Comparison of ENCODE assay signal across 8 mouse cellular contexts in the genomic region with DNA sequence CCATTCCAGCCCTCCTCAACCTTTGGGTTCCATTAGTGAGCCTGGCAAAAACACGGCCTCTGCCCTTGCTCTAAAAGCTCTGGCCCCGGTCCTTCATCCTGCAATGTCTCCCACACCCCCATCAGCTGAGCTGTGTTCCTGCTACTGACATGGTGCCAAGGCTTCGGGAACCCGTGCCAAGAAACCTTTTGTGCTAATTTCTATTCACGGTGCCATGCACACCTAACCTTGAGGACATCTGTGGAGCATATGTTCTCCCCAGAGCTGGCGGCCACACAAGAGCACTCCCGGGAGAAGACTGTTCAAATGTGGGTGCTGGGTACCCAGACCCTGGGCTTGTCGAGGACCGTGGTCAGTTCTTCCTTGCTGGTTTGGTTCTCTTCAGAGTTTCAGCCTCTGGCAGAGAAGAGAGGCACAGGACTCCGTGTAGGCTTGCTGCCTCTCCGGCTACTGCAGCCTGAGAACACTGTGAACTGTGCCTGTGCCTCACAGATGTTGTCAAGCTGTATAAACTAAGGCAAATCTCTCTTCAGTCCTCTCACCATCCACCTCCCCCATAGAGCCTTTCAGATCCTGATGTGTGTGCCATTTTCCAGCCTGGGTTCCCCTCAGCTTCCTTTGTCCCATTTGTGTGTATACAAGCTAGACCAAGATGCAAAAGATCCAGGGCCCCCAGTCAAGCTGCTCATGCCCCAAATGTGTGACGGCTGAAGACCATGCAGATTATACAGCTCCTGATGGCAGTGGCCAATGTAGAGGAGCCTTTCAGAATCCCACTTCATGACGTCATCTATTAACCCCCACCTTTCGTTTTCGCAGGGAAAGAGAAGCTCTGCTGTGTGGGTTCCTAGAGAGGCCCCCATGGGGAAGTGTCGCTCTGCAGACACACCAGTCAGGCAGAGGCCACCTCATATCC. TPM values are rescaled to one million over a fixed set of nuclear protein-coding genes. Genes with fewer than 3 reads are reported as not detected.
DNase-seq lines count a peak whose midpoint lies in the region; ATAC-seq and TF ChIP-seq lines count a peak whose summit lies in the region.

No protein-coding gene starts in this region.

- H3K36me3 ChIP-seq in lung, embryonic 14.5 days (ENCODE audit: insufficient read depth), result no peaks in the 10 kb centered on the region

- H3K4me3 ChIP-seq in lung, embryonic 14.5 days (ENCODE audit: low read depth, low read length), result no peak overlapping the region

- H3K4me1 ChIP-seq in lung, embryonic 14.5 days (ENCODE audit: insufficient read depth), result no peaks in the 10 kb centered on the region

- no peaks in the 10 kb centered on the region for H3K9me3 ChIP-seq in lung, embryonic 14.5 days (ENCODE audit: low read depth, low read length)

- no peak overlapping the region for H3K27ac ChIP-seq in lung, embryonic 14.5 days (ENCODE audit: low read depth)

- H3K4me2 ChIP-seq in lung, embryonic 14.5 days, result no peak overlapping the region

- peak; percentile 26 for DNase-seq in embryo, embryonic 10 days (ENCODE audit: low spot score)
- DNase-seq in embryo, embryonic 9.5 days (ENCODE audit: extremely low spot score), result no peak
- peak; percentile 95 to 96 for DNase-seq in cerebellum, postnatal 14 days
- DNase-seq in heart, adult 8-10 months (ENCODE audit: low spot score), result peak; percentile 55
- peak; percentile 87 for DNase-seq in kidney, adult 9 months
- DNase-seq in lung, embryonic 14.5 days, result no peak
- peak; percentile 28 for DNase-seq in right cerebral cortex, postnatal 25 days

- no peak overlapping the region for H3K9ac ChIP-seq in lung, embryonic 14.5 days

- WGBS in lung, embryonic 14.5 days, result 61% methylated on average over 16 of the region's 16 CpGs

- ATAC-seq in lung, embryonic 14.5 days (ENCODE audit: insufficient read depth), result peak; percentile 33; the same call in 1 of the 2 replicates
- no peak for ATAC-seq in megakaryocyte, adult 5-6 weeks (ENCODE audit: poor library complexity, severe bottlenecking)

- no peak for TF ChIP-seq CTCF in lung, embryonic 14.5 days (IDR thresholded peaks at IDR 0.05; ENCODE audit: low read depth)

- H3K27me3 ChIP-seq in lung, embryonic 14.5 days (ENCODE audit: insufficient read depth, low read length), result no peaks in the 10 kb centered on the region

RNA-seq across cellular contexts. Expression of a gene that starts 49.0 kb away (rescaled TPM):
- total RNA-seq in heart, adult 8-10 months (2022), result 1 to 10 TPM; 1.1 to 1.5 (median 1.3) TPM
- polyA plus RNA-seq in lung, embryonic 14.5 days (2014; fragmentation: Nextera tagmentation; extraction: Ambion mirVana), result 0.78 and 1.0 TPM in 2 replicates
- 0.13 and 0.16 TPM in 2 replicates for total RNA-seq in megakaryocyte, adult 5-6 weeks (2015)
- 0.15 and 0.28 TPM in 2 replicates for total RNA-seq in megakaryocyte, adult 5-6 weeks (2017)

Comparison
In these comparisons a context has a peak if more than half of its experiments do, and no peak if none do; other contexts are left out.
1. DNase-seq: peak in embryo, embryonic 10 days (single experiment), cerebellum, postnatal 14 days (2 of 2), heart, adult 8-10 months (single experiment), kidney, adult 9 months (single experiment) and right cerebral cortex, postnatal 25 days (single experiment); none in embryo, embryonic 9.5 days (single experiment) and lung, embryonic 14.5 days (single experiment).